Mouse (Mus musculus) midbrain, embryonic 13.5 days (tissue): ENCODE data around the gene Galk1. TPM values are rescaled to one million over a fixed set of nuclear protein-coding genes. Genes with fewer than 3 reads are reported as not detected.

Experiments
- ATAC-seq: fragments of 200-750 bp; cut with Nextera tagmentation; 2 replicates; pipeline ENCODE4 v1.8.0; 2017; ENCODE audit warnings: mild to moderate bottlenecking, moderate TSS enrichment, moderate library complexity
- H3K27ac ChIP-seq: fragments of 300-500 bp; sonication (generic); 2 replicates; pipeline ENCODE4 v1.5.1; 2015; ENCODE audit warnings: inconsistent platforms, mild to moderate bottlenecking, moderate library complexity
- H3K27me3 ChIP-seq: fragments of 300-500 bp; sonication (generic); 2 replicates; pipeline ENCODE4 v1.6.1; 2015; ENCODE audit warnings: mild to moderate bottlenecking, inconsistent platforms
- H3K36me3 ChIP-seq: fragments of 300-500 bp; sonication (generic); 2 replicates; pipeline ENCODE4 v1.6.1; 2015; ENCODE audit warnings: mild to moderate bottlenecking, inconsistent platforms
- H3K4me1 ChIP-seq: fragments of 300-500 bp; sonication (generic); replicated peaks from 2 replicates; pipeline ENCODE4 v1.6.1; 2015; ENCODE audit warnings: inconsistent platforms
- H3K4me2 ChIP-seq: fragments of 300-500 bp; sonication (generic); replicated peaks from 2 replicates; pipeline ENCODE4 v1.6.1; 2015; ENCODE audit warnings: moderate library complexity, mild to moderate bottlenecking, inconsistent platforms
- H3K4me3 ChIP-seq: fragments of 300-500 bp; sonication (generic); replicated peaks from 2 replicates; pipeline ENCODE4 v1.5.1; 2015; ENCODE audit warnings: mild to moderate bottlenecking, inconsistent platforms
- H3K9ac ChIP-seq: fragments of 300-500 bp; sonication (generic); replicated peaks from 2 replicates; pipeline ENCODE4 v1.6.1; 2015; ENCODE audit warnings: mild to moderate bottlenecking, inconsistent platforms
- H3K9me3 ChIP-seq: fragments of 300-500 bp; sonication (generic); 2 replicates; pipeline ENCODE4 v1.6.1; 2016; ENCODE audit warnings: mild to moderate bottlenecking, inconsistent platforms
- WGBS: fragments of 180-500 bp; shearing (Covaris S2); methylation state at CpG from one replicate; pipeline ENCODE4 v1.1.7; 2015; 5-methylcytosine and 5-hydroxymethylcytosine counted together
- polyA plus RNA-seq: library from polyadenylated mRNA; unstranded; fragments of >200 nt; fragmentation: Nextera tagmentation; extraction: Ambion mirVana; gene quantifications from 2 replicates; pipeline ENCODE4 v1.2.1, GENCODE M21; 2015

The Galk1 gene
- polyA plus RNA-seq, 1 experiment from 2014 or later = 58.9 TPM

DNA sequence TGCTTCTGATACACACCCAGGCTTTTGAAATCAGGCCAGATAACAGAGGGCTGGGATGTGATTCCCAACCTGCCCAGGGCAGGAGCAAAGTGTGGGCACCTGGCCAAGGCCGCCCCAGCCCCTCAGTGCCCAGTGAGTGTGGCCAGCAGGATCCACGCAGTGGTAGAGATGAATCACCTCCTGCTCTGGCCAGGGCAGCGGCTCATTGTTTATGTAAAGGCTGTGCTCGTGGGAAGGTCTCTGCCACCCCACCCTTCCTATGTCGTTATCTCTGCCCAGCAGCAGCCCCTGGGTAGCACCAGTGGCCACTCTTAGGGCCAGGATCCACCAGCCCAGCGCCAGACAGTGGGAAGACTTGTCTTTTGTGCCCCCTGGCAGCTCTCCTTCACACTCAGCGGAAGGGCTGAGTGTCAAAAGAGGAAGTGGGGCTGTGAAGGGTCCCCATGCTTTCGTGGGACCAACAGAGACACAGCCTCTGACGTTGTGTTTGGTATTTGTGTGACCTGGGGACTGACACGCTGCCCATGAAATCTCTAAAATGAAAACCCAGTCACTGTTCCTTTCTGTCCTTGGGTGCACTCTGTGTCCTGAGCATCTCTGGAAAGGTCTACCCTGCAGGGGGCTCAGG, 47.4 kb downstream of the Galk1 start:
- WGBS = 94% methylated on average over 10 of the region's 10 CpGs
- Histone ChIP-seq H3K9me3 (no peaks in the 10 kb centered on the region), H3K4me2 (no peak overlapping the region)

DNA sequence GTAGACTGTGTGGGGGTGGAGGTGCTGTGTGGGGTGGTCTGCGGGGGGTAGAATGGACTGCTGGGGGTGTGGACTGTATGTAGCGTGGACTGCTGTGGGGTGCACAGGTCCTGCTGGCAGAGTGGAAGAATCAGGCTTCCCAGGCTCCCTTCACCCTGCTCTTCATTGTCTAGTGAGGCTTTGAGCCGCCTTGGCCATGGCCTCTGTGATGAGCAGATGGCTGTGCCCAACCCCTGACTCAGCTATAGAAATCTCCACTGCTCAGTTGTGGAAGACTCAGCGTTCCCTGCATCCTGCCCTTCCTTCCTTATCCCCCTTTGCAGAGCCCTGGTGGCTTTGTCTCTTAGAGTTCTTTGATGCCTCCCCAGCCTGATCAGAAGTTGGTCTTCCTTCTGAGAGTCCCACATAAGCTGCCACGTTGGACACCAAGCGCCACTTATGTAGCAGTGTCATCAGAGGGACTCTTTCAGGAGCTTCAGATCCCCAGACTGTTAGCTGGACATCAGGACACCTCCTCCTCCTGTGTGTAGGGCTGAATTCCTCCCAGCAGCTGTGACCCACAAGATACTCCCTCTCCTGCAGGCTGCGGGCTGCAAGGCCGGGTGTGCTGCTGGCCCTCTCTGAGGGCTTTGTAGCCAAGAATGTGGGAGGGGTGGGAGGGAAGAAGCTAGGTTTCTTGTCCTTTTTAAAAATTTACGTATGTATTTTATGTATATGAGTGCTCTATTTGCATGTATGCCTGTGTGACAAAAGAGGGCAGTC, 49.7 kb downstream of the Galk1 start:
- no peak overlapping the region for H3K9ac ChIP-seq
- 91% methylated on average over 9 of the region's 9 CpGs for WGBS

More for the DNA sequence above, 47.4 kb downstream of the Galk1 start:
- ATAC-seq = no peak
- H3K27me3 ChIP-seq = no peaks in the 10 kb centered on the region
- no peak overlapping the region for H3K4me3 ChIP-seq
- H3K27ac ChIP-seq = no peak overlapping the region
- peaks cover 70% of the 10 kb centered on the region for H3K36me3 ChIP-seq
- H3K4me1 ChIP-seq = no peaks in the 10 kb centered on the region
- H3K9ac ChIP-seq = no peak overlapping the region

DNA sequence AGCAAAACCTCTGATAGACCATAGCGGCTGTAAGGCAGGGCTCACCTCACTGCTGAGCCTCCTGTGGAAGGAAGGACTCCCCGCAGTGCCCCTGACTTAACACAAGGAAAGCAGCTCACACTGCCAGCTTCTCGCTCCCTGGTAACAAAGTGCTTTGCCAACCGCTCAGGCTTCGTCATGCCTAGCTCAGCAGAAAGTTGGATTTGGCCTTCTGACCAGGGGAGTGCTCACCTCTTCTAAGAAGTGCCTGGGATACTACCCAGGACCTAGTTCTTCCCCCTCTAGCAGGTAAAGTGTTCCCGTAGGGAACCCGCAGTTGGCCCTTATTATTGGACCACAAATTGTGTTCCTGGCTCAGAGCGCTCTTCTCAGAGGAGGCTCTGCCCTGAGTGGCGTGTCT, 53.5 kb downstream of the Galk1 start:
- no peak overlapping the region for H3K27ac ChIP-seq
- no peak overlapping the region for H3K9ac ChIP-seq
- H3K4me2 ChIP-seq = no peak overlapping the region
- no peak for ATAC-seq
- H3K4me3 ChIP-seq = no peak overlapping the region
- 97% methylated on average over 9 of the region's 9 CpGs for WGBS
- H3K4me1 ChIP-seq = peaks cover 17% of the 10 kb centered on the region
- H3K9me3 ChIP-seq = no peaks in the 10 kb centered on the region
- H3K27me3 ChIP-seq = no peaks in the 10 kb centered on the region
- peaks cover 83% of the 10 kb centered on the region for H3K36me3 ChIP-seq

More for the DNA sequence above, 49.7 kb downstream of the Galk1 start:
- no peak overlapping the region for H3K4me2 ChIP-seq
- no peaks in the 10 kb centered on the region for H3K27me3 ChIP-seq
- peaks cover 87% of the 10 kb centered on the region for H3K36me3 ChIP-seq
- ATAC-seq = no peak
- H3K4me1 ChIP-seq = no peaks in the 10 kb centered on the region
- H3K27ac ChIP-seq = no peak overlapping the region
- no peak overlapping the region for H3K4me3 ChIP-seq
- H3K9me3 ChIP-seq = no peaks in the 10 kb centered on the region

Other genes starting within 250 kb of the Galk1 start
- 29.9 and 31.0 TPM in 2 replicates for gene Tmem94, start 247.3 kb downstream of the Galk1 start, polyA plus RNA-seq
- 10.3 and 12.3 TPM in 2 replicates for gene Caskin2, start 199.1 kb downstream of the Galk1 start, polyA plus RNA-seq
- 24.8 and 25.8 TPM in 2 replicates for gene Tsen54, start 198.0 kb downstream of the Galk1 start, polyA plus RNA-seq
- 0.66 and 0.76 TPM in 2 replicates for gene Llgl2, start 188.7 kb downstream of the Galk1 start, polyA plus RNA-seq
- gene Myo15b, start 154.3 kb downstream of the Galk1 start, polyA plus RNA-seq = 0.08 and 0.27 TPM in 2 replicates
- 0.97 and 1.4 TPM in 2 replicates for gene Smim5, start 112.8 kb downstream of the Galk1 start, polyA plus RNA-seq
- gene Smim6, start 100.7 kb downstream of the Galk1 start, polyA plus RNA-seq = 0.84 and 0.93 TPM in 2 replicates
- gene Sap30bp, start 79.4 kb downstream of the Galk1 start, polyA plus RNA-seq = 52.7 and 53.8 TPM in 2 replicates
- 28.3 and 29.2 TPM in 2 replicates for gene Recql5, start 79.2 kb downstream of the Galk1 start, polyA plus RNA-seq
- 0.15 and 0.43 TPM in 2 replicates for gene Itgb4, start 38.0 kb downstream of the Galk1 start, polyA plus RNA-seq
- 2,611 and 2,977 TPM in 2 replicates for gene H3f3b, start 15.2 kb upstream of the Galk1 start, polyA plus RNA-seq
- gene Unk, start 17.6 kb upstream of the Galk1 start, polyA plus RNA-seq = 41.1 and 43.7 TPM in 2 replicates
- gene Unc13d, start 65.2 kb upstream of the Galk1 start, polyA plus RNA-seq = 1.2 TPM in 2 replicates
- 128 and 132 TPM in 2 replicates for gene Wbp2, start 74.3 kb upstream of the Galk1 start, polyA plus RNA-seq
- gene Trim47, start 114.5 kb upstream of the Galk1 start, polyA plus RNA-seq = 2.0 and 3.4 TPM in 2 replicates
- gene Trim65, start 118.4 kb upstream of the Galk1 start, polyA plus RNA-seq = 1.3 and 1.8 TPM in 2 replicates
- 76.2 and 78.3 TPM in 2 replicates for gene Mrpl38, start 126.1 kb upstream of the Galk1 start, polyA plus RNA-seq
- 69.1 and 76.5 TPM in 2 replicates for gene Fbf1, start 155.4 kb upstream of the Galk1 start, polyA plus RNA-seq
- 78.4 and 88.2 TPM in 2 replicates for gene Ten1, start 186.1 kb upstream of the Galk1 start, polyA plus RNA-seq
- 50.3 and 51.0 TPM in 2 replicates for gene Acox1, start 186.3 kb upstream of the Galk1 start, polyA plus RNA-seq
- gene Evpl, start 225.4 kb upstream of the Galk1 start, polyA plus RNA-seq = 0.28 and 0.30 TPM in 2 replicates